Mouse (Mus musculus): ENCODE measurements around the gene Mical2. TPM values are rescaled to one million over a fixed set of nuclear protein-coding genes. Genes with fewer than 3 reads are reported as not detected.

Gene Mical2
- polyA plus RNA-seq, 1 experiment: 76.3 TPM

- peaks cover 37% of the 10 kb centered on the region for H3K4me1 ChIP-seq (ENCODE audit: control insufficient read depth, insufficient read depth, low read length)
- no peak for TF ChIP-seq POLR2A (IDR thresholded peaks at IDR 0.05; ENCODE audit: low read depth, low read length)
- TF ChIP-seq CTCF (IDR thresholded peaks at IDR 0.05; ENCODE audit: borderline replicate concordance, insufficient read depth, low read length): no peak
- no peak overlapping the region for H3K4me3 ChIP-seq (ENCODE audit: insufficient read depth, low read length)
- peak overlapping the region; percentile 90 for H3K27ac ChIP-seq (ENCODE audit: insufficient read depth, low read length)
Measured at GRCm38 (mm10) chr7:112299521-112300096, 74.0 kb downstream of the Mical2 start.

GRCm38 (mm10) chr7:112300141-112300540, 74.5 kb downstream of the Mical2 start:
- Histone ChIP-seq H3K4me3 (ENCODE audit: insufficient read depth, low read length) (no peak overlapping the region), H3K4me1 (ENCODE audit: control insufficient read depth, insufficient read depth, low read length) (peaks cover 38% of the 10 kb centered on the region), H3K27ac (ENCODE audit: insufficient read depth, low read length) (peak overlapping the region; percentile 90)
- no peak for TF ChIP-seq POLR2A (IDR thresholded peaks at IDR 0.05; ENCODE audit: low read depth, low read length)
- TF ChIP-seq CTCF (IDR thresholded peaks at IDR 0.05; ENCODE audit: borderline replicate concordance, insufficient read depth, low read length): no peak

- peaks cover 43% of the 10 kb centered on the region for H3K4me1 ChIP-seq (ENCODE audit: control insufficient read depth, insufficient read depth, low read length)
- no peak for TF ChIP-seq CTCF (IDR thresholded peaks at IDR 0.05; ENCODE audit: borderline replicate concordance, insufficient read depth, low read length)
- TF ChIP-seq POLR2A (IDR thresholded peaks at IDR 0.05; ENCODE audit: low read depth, low read length): no peak
- H3K27ac ChIP-seq (ENCODE audit: insufficient read depth, low read length): peak overlapping the region; percentile 90; the same call in 1 of the 2 replicates
- H3K4me3 ChIP-seq (ENCODE audit: insufficient read depth, low read length): no peak overlapping the region
Measured at GRCm38 (mm10) chr7:112301052-112301451, 75.4 kb downstream of the Mical2 start.

GRCm38 (mm10) chr7:112304382-112304781, 78.7 kb downstream of the Mical2 start:
- Histone ChIP-seq H3K4me3 (ENCODE audit: insufficient read depth, low read length) (no peak overlapping the region), H3K4me1 (ENCODE audit: control insufficient read depth, insufficient read depth, low read length) (peaks cover 37% of the 10 kb centered on the region), H3K27ac (ENCODE audit: insufficient read depth, low read length) (peak overlapping the region; percentile 80)
- TF ChIP-seq POLR2A (IDR thresholded peaks at IDR 0.05; ENCODE audit: low read depth, low read length): no peak
- no peak for TF ChIP-seq CTCF (IDR thresholded peaks at IDR 0.05; ENCODE audit: borderline replicate concordance, insufficient read depth, low read length)

- no peak overlapping the region for H3K27ac ChIP-seq (ENCODE audit: insufficient read depth, low read length)
Measured at GRCm38 (mm10) chr7:112309289-112310016, 83.8 kb downstream of the Mical2 start.

GRCm38 (mm10) chr7:112310017-112310360, 84.3 kb downstream of the Mical2 start:
- TF ChIP-seq POLR2A (IDR thresholded peaks at IDR 0.05; ENCODE audit: low read depth, low read length): no peak
- TF ChIP-seq CTCF (IDR thresholded peaks at IDR 0.05; ENCODE audit: borderline replicate concordance, insufficient read depth, low read length): no peak
- Histone ChIP-seq H3K27ac (ENCODE audit: insufficient read depth, low read length) (no peak overlapping the region), H3K4me3 (ENCODE audit: insufficient read depth, low read length) (no peak overlapping the region), H3K4me1 (ENCODE audit: control insufficient read depth, insufficient read depth, low read length) (peaks cover 12% of the 10 kb centered on the region; the same call in 1 of the 2 replicates)

More at GRCm38 (mm10) chr7:112309289-112310016, 83.8 kb downstream of the Mical2 start:
- H3K4me1 ChIP-seq (ENCODE audit: control insufficient read depth, insufficient read depth, low read length): peaks cover 15% of the 10 kb centered on the region
- TF ChIP-seq CTCF (IDR thresholded peaks at IDR 0.05; ENCODE audit: borderline replicate concordance, insufficient read depth, low read length): no peak
- TF ChIP-seq POLR2A (IDR thresholded peaks at IDR 0.05; ENCODE audit: low read depth, low read length): no peak
- no peak overlapping the region for H3K4me3 ChIP-seq (ENCODE audit: insufficient read depth, low read length)

- H3K4me1 ChIP-seq (ENCODE audit: control insufficient read depth, insufficient read depth, low read length): no peaks in the 10 kb centered on the region
- no peak overlapping the region for H3K4me3 ChIP-seq (ENCODE audit: insufficient read depth, low read length)
- no peak overlapping the region for H3K27ac ChIP-seq (ENCODE audit: insufficient read depth, low read length)
- TF ChIP-seq CTCF (IDR thresholded peaks at IDR 0.05; ENCODE audit: borderline replicate concordance, insufficient read depth, low read length): no peak
- TF ChIP-seq POLR2A (IDR thresholded peaks at IDR 0.05; ENCODE audit: low read depth, low read length): no peak
Measured at GRCm38 (mm10) chr7:112313211-112313610, 87.6 kb downstream of the Mical2 start.

- H3K4me3 ChIP-seq (ENCODE audit: insufficient read depth, low read length): no peak overlapping the region
- no peak overlapping the region for H3K27ac ChIP-seq (ENCODE audit: insufficient read depth, low read length)
- H3K4me1 ChIP-seq (ENCODE audit: control insufficient read depth, insufficient read depth, low read length): no peaks in the 10 kb centered on the region
- no peak for TF ChIP-seq CTCF (IDR thresholded peaks at IDR 0.05; ENCODE audit: borderline replicate concordance, insufficient read depth, low read length)
- TF ChIP-seq POLR2A (IDR thresholded peaks at IDR 0.05; ENCODE audit: low read depth, low read length): no peak
Measured at GRCm38 (mm10) chr7:112313670-112314069, 88.0 kb downstream of the Mical2 start.

GRCm38 (mm10) chr7:112316239-112316638, 90.6 kb downstream of the Mical2 start:
- H3K4me3 ChIP-seq (ENCODE audit: insufficient read depth, low read length): no peak overlapping the region
- no peak for TF ChIP-seq CTCF (IDR thresholded peaks at IDR 0.05; ENCODE audit: borderline replicate concordance, insufficient read depth, low read length)
- TF ChIP-seq POLR2A (IDR thresholded peaks at IDR 0.05; ENCODE audit: low read depth, low read length): no peak
- H3K27ac ChIP-seq (ENCODE audit: insufficient read depth, low read length): peak overlapping the region; percentile 12; the same call in 1 of the 2 replicates
- no peaks in the 10 kb centered on the region for H3K4me1 ChIP-seq (ENCODE audit: control insufficient read depth, insufficient read depth, low read length)

GRCm38 (mm10) chr7:112317491-112317890, 91.8 kb downstream of the Mical2 start:
- TF ChIP-seq CTCF (IDR thresholded peaks at IDR 0.05; ENCODE audit: borderline replicate concordance, insufficient read depth, low read length): no peak
- Histone ChIP-seq H3K27ac (ENCODE audit: insufficient read depth, low read length) (no peak overlapping the region), H3K4me1 (ENCODE audit: control insufficient read depth, insufficient read depth, low read length) (no peaks in the 10 kb centered on the region), H3K4me3 (ENCODE audit: insufficient read depth, low read length) (no peak overlapping the region)
